Mouse (Mus musculus) hindbrain, embryonic 15.5 days (tissue): Measurements from ENCODE around the gene Basp1. TPM values are rescaled to one million over a fixed set of nuclear protein-coding genes. Genes with fewer than 3 reads are reported as not detected.

Source experiments
- polyA plus RNA-seq: library from polyadenylated mRNA; unstranded; fragments of >200 nt; fragmentation: Nextera tagmentation; extraction: Ambion mirVana; gene quantifications from 2 replicates; pipeline ENCODE4 v1.2.1, GENCODE M21; 2015

Basp1 gene
- polyA plus RNA-seq, 1 experiment from 2014 or later, result 413 TPM

Other genes with a start within 250 kb of the Basp1 start
- gene Myo10, start 208.8 kb upstream of the Basp1 start, polyA plus RNA-seq, result 28.3 and 33.1 TPM in 2 replicates